Mouse (Mus musculus) heart, postnatal 0 days (tissue): ENCODE results near the gene Fxyd2.

Experiments
- CTCF ChIP-seq: IDR thresholded peaks from 2 replicates; pipeline ENCODE4 v1.5.1; 2016; ENCODE audit warnings: antibody characterized with exemption, control low read depth, low read depth
- EP300 ChIP-seq: IDR thresholded peaks from 2 replicates; pipeline ENCODE4 v1.6.1; 2016; ENCODE audit warnings: antibody characterized with exemption, low read depth

DNA sequence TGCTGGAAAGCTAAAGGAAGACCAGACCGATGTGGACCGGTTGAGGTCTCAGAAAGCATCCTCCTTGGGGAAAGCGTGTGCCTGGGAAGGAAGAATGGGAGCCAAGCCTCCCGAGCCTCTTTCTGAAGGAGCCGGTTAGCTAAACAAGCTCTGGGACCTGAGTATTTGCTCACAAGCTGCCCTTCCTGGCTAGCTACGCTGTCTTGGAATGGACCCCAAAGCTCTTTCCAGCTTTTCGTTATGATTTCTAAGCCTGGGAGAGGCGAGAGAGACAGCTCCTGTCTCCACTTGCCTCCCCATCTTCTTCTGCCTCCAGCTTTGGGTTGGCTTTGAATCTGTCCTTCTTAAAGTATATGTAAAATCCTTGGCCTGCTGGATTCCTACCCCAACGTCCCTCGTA lies 54.6 kb downstream of the Fxyd2 start:
- TF ChIP-seq CTCF (no peak), EP300 (no peak)
